9 mouse cellular contexts compared by ENCODE assay signal in genomic region chr17:56445397-56445796, GRCm38 (mm10). TPM values are rescaled to one million over a fixed set of nuclear protein-coding genes. Genes with fewer than 3 reads are reported as not detected.
DNase-seq lines count a peak whose midpoint lies in the region; ATAC-seq lines count a peak whose summit lies in the region.
"Had no signal": no experiment of that assay in that cellular context is flagged by ENCODE, and none has a peak within 500 bp of the region (broad histone marks: within the 10 kb centered on the region; RNA-seq: fewer than 3 reads in every experiment).

No protein-coding gene starts in this region.

- ATAC-seq in forebrain, embryonic 13.5 days = peak; percentile 11; the same call in 1 of the 2 replicates
- ATAC-seq in megakaryocyte-erythroid progenitor cell, adult 5-6 weeks (replicated peaks; ENCODE audit: low FRiP score, low TSS enrichment, poor library complexity, severe bottlenecking) = no peak
- no peak for ATAC-seq in intestine, embryonic 16.5 days

- 27% methylated on average over 14 of the region's 14 CpGs for WGBS in forebrain, embryonic 13.5 days
- 67% methylated on average over 14 of the region's 14 CpGs for WGBS in midbrain, embryonic 10.5 days
- 75% methylated on average over 14 of the region's 14 CpGs for WGBS in intestine, embryonic 16.5 days

- peaks cover 97% of the 10 kb centered on the region for H3K36me3 ChIP-seq in forebrain, embryonic 13.5 days (ENCODE audit: poor library complexity, severe bottlenecking)
- H3K36me3 ChIP-seq in midbrain, embryonic 10.5 days = peaks cover 96% of the 10 kb centered on the region
- peaks cover 8% of the 10 kb centered on the region for H3K36me3 ChIP-seq in intestine, embryonic 16.5 days (ENCODE audit: control insufficient read depth, insufficient read depth, low read length)

- no peaks in the 10 kb centered on the region for H3K27me3 ChIP-seq in forebrain, embryonic 13.5 days
- H3K27me3 ChIP-seq in midbrain, embryonic 10.5 days (ENCODE audit: low read depth, poor library complexity, severe bottlenecking) = no peaks in the 10 kb centered on the region
- H3K27me3 ChIP-seq in intestine, embryonic 16.5 days (replicated peaks; ENCODE audit: control insufficient read depth, insufficient read depth, low read length) = no peaks in the 10 kb centered on the region

- H3K9ac ChIP-seq in forebrain, embryonic 13.5 days = no peak overlapping the region
- no peak overlapping the region for H3K9ac ChIP-seq in intestine, embryonic 16.5 days (ENCODE audit: low read depth, low read length)

- no peaks in the 10 kb centered on the region for H3K9me3 ChIP-seq in forebrain, embryonic 13.5 days (replicated peaks)
- no peaks in the 10 kb centered on the region for H3K9me3 ChIP-seq in midbrain, embryonic 10.5 days (replicated peaks)
- H3K9me3 ChIP-seq in intestine, embryonic 16.5 days (ENCODE audit: control insufficient read depth, low read length) = no peaks in the 10 kb centered on the region

- H3K4me3 ChIP-seq in forebrain, embryonic 13.5 days = no peak overlapping the region
- no peak overlapping the region for H3K4me3 ChIP-seq in midbrain, embryonic 10.5 days
- no peak overlapping the region for H3K4me3 ChIP-seq in intestine, embryonic 16.5 days (ENCODE audit: low read length)

- intact Hi-C loops in heart, postnatal 14 days (cut with DNase I) = no loop called here

- H3K27ac ChIP-seq in forebrain, embryonic 13.5 days = peak overlapping the region; percentile 31; the same call in 1 of the 2 replicates
- no peak overlapping the region; the same call in 1 of the 2 replicates for H3K27ac ChIP-seq in midbrain, embryonic 10.5 days (replicated peaks)
- H3K27ac ChIP-seq in intestine, embryonic 16.5 days (ENCODE audit: low read length) = no peak overlapping the region

- DNase-seq in spleen, postnatal 36 days (ENCODE audit: low spot score in 2 of 2) = peak; percentile 48 to 51
- DNase-seq in spleen, postnatal 4 days (ENCODE audit: low spot score in 2 of 2) = no peak
- DNase-seq in midbrain, embryonic 10.5 days (ENCODE audit: low spot score) = peak; percentile 54
- peak; percentile 69 for DNase-seq in thymus, postnatal 4 days
- DNase-seq in heart, postnatal 14 days = no peak
- DNase-seq: adrenal gland, postnatal 25 days had no signal

- H3K4me1 ChIP-seq in forebrain, embryonic 13.5 days = peaks cover 46% of the 10 kb centered on the region
- peaks cover 23% of the 10 kb centered on the region for H3K4me1 ChIP-seq in midbrain, embryonic 10.5 days
- no peaks in the 10 kb centered on the region for H3K4me1 ChIP-seq in intestine, embryonic 16.5 days (ENCODE audit: control insufficient read depth, insufficient read depth, low read length)

- no peak overlapping the region for H3K4me2 ChIP-seq in forebrain, embryonic 13.5 days
- no peak overlapping the region for H3K4me2 ChIP-seq in intestine, embryonic 16.5 days (ENCODE audit: low read depth, low read length)

RNA-seq across cellular contexts. Expression of gene Ptprs, which starts 30.9 kb away (rescaled TPM):
- 276 and 292 TPM in 2 replicates for polyA plus RNA-seq in forebrain, embryonic 13.5 days (2015; fragmentation: Nextera tagmentation; extraction: Ambion mirVana)
- 89.7 and 131 TPM in 2 replicates for polyA plus RNA-seq in midbrain, embryonic 10.5 days (2016; fragmentation: Nextera tagmentation; extraction: Ambion mirVana)
- total RNA-seq in megakaryocyte-erythroid progenitor cell, adult 5-6 weeks (2014; fragmentation: Nextera tagmentation) = 55.7 and 65.0 TPM in 2 replicates
- total RNA-seq in megakaryocyte-erythroid progenitor cell, adult 5-6 weeks (2017) = 36.6 and 48.3 TPM in 2 replicates
- polyA plus RNA-seq in intestine, embryonic 16.5 days (2015; fragmentation: Nextera tagmentation; extraction: Ambion mirVana) = 34.4 and 37.3 TPM in 2 replicates
- total RNA-seq in heart, postnatal 14 days (2021) = 10 to 100 TPM; 60.3 to 64.8 TPM

Comparison
In these comparisons a context has a peak if more than half of its experiments do, and no peak if none do; other contexts are left out.
1. DNase-seq: peak in spleen, postnatal 36 days (2 of 2), midbrain, embryonic 10.5 days (single experiment) and thymus, postnatal 4 days (single experiment); none in spleen, postnatal 4 days (0 of 2) and heart, postnatal 14 days (0 of 2).